Mouse (Mus musculus) frontal cortex, adult 2 months (tissue): ENCODE results near the gene Arhgef7. TPM values are rescaled to one million over a fixed set of nuclear protein-coding genes. Genes with fewer than 3 reads are reported as not detected.

Experiments
- DNase-seq, 2 experiments: peaks; one replicate each; pipeline ENCODE4 v3.0.0; 2022; ENCODE audit warnings: low spot score in 1 of 2; ENCODE audit errors: extremely low spot score in 1 of 2
- polyA plus RNA-seq: library from polyadenylated mRNA; depleted of rRNA; stranded (reverse); fragments of >200 nt; gene quantifications from 2 replicates; pipeline ENCODE4 v1.2.3, GENCODE M21; 2012

Arhgef7 gene
- polyA plus RNA-seq, 1 experiment, result 92.8 TPM

- DNase-seq, result no peak
Measured at GRCm38 (mm10) chr8:11758482-11759281, 31.2 kb downstream of the Arhgef7 start.

- no peak for DNase-seq
Measured at GRCm38 (mm10) chr8:11761551-11761950, 34.0 kb downstream of the Arhgef7 start.

DNA sequence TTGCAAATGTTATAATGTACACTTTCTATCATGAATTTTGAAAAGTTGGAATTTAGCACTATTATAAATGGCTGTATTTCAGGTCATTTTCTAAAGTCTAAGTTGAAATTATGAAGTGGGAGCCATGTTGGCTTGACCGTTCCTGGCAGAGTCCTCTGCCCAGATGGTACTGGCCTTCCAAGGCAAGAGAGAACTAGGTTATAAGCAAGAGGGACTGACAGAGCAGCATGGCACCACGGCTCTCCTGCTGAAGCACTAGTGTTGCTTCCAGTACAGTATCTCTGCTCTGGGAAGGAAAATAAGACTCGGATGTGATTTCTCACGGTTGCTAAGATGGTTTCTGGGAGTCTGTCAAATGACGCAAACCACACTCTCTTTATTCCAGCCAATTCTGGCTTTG, 34.5 kb downstream of the Arhgef7 start:
- no peak for DNase-seq

- no peak for DNase-seq
Measured at GRCm38 (mm10) chr8:11762821-11763220, 35.3 kb downstream of the Arhgef7 start.

GRCm38 (mm10) chr8:11767213-11767840, 39.8 kb downstream of the Arhgef7 start:
- no peak for DNase-seq

- no peak for DNase-seq
Measured at GRCm38 (mm10) chr8:11770001-11770400, 42.5 kb downstream of the Arhgef7 start.

GRCm38 (mm10) chr8:11770521-11771080, 43.1 kb downstream of the Arhgef7 start:
- DNase-seq, result no peak

DNA sequence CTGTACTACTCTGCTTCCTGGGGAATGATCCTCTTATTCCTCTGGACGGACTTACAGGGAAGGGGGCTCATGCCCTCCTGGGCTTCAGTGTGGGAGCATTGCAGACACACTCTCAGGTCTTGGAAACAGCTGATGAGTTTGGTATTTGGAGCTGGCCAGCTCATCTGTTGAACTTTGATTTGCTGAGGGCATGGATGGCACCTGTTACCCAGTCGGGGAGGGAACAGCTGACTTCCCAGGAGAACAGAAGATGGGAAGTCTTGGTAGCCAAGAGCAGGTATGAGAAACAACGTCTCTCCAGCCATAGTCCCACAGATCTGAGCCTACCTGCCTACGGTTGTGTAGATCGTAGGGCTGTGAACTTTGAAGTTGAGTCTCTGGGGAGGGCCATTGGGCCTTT, 44.1 kb downstream of the Arhgef7 start:
- no peak for DNase-seq

DNA sequence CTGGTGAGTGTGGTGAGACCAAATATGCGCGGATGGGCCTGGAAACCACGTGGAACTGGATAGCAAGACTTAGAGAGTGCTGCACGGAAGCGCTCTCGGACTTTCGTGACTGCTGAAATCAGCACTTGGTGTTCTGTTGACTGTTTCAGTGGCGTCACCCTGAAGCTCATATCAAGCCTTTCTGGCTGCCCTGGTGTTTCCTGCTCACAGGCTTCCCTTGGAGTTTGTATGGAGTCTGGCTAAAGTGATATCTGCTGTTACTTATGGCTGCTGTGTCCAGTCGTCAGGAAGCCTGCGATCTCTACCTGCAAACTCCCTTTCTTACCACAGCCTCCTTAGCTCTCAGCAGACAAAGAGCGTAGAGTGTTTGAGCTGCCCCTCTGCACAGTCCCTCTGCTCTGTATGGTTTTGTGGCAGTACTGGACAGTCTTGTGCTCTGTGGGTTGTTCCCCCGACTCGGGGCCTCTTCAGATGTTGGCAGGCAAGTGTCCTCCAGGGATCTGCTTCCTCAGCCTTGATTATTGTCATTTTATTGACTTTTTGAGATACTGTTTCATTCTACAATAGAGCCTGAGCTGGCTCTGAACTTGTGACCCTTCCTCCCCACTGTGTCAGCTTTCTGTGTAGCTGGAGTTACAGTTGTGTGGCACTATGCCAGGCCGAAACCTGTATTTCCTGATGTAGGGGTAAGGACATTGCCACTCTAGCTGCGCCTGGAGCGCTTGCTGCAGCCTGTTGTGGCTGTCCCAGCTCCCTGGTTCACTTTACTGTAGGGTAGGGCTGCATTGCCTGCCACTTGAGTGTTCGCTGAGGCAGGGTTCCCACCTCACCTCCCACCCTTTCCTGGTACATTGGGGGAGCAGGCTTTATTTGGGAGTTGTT, 46.9 kb downstream of the Arhgef7 start:
- no peak for DNase-seq

DNA sequence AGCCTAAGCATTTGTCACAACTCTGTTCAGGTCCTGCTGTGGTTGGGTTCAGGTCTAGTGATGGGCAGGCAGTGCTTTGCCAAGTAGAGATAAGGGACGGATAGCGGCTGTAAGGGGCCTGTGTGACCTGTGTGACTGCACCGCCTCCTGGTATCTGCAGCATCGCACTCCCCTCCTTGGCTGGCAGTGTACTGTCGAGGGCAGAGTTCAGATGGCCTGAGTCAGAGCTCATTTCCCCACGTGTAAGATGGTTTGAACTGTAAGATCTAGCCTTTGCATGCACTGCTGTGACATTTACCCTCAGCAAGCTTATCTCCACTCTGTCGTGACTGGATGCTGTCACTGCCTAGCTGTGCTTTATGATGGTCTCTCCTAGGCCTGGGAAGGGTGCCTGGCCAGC, 48.4 kb downstream of the Arhgef7 start:
- no peak for DNase-seq

GRCm38 (mm10) chr8:11776451-11777180, 49.1 kb downstream of the Arhgef7 start:
- no peak for DNase-seq

GRCm38 (mm10) chr8:11777201-11777600, 49.7 kb downstream of the Arhgef7 start:
- no peak for DNase-seq

DNA sequence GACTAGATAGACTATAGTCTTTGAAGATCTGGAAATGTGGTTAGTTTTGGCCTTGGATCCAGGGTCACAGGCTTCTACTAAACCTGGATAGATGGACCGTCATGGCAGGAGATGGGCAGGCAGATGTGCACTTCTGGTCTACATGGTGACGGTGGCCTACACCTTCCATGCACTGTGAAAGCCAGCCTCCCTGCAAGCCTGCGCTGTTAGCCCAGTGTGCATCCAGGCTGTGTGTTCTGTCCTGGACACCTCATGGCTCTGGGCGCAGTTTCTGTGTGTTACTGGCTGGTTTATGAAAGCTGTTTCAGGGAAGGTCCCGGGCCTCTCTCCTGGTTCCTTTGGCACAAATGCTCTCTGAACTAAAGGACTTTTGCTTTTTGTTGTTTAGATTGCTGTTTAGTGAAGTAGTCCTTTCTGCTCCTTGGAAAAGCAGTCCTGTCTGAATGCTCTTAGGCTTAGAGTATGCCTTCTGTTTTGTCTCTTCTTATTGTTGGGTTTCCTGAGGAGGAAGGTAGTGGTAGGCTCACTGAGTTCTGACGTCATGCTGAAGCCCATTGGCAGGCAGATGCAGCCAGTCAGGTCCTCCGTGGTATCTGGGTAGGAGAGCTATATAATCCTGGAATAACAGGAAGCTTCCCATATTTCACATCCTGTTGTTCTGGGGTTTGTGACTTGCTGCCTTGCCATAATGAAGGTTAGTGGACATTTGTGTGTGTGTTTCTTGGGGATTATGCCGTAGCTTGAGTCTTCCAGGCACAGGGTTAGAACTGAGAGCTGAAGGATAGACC, 51.3 kb downstream of the Arhgef7 start:
- DNase-seq, result no peak

GRCm38 (mm10) chr8:11779844-11780634, 52.5 kb downstream of the Arhgef7 start:
- no peak for DNase-seq

DNA sequence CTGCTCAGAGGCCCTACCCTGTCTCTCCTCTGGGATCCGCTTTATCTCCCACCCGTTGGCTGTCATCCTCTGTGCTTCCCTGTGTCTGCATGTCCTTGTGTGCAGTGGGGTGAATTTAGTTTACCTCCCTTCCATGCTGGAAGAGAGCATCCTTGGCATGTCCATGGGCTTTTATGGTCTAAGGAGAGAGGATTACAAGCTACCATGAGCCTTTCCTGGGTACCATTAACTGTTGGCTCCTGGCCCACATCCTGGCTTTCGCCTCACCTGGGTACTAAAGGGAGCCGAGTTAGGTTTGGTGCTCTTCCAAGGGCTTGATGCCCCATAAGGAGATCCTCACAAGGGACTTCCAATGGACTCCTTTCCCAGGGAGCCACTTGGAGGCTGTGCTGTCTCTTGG, 53.1 kb downstream of the Arhgef7 start:
- no peak for DNase-seq

GRCm38 (mm10) chr8:11782607-11783006, 55.1 kb downstream of the Arhgef7 start:
- no peak for DNase-seq

GRCm38 (mm10) chr8:11783861-11784594, 56.5 kb downstream of the Arhgef7 start:
- no peak for DNase-seq

GRCm38 (mm10) chr8:11785121-11785520, 57.6 kb downstream of the Arhgef7 start:
- DNase-seq, result no peak
